Mouse (Mus musculus): ENCODE results near the gene Tcp1. TPM values are rescaled to one million over a fixed set of nuclear protein-coding genes. Genes with fewer than 3 reads are reported as not detected.

Tcp1 gene
- total RNA-seq, 4 experiments from 2014 or later: 172 to 195 (median 176) TPM

- no peak for DNase-seq (ENCODE audit: low spot score in 2 of 2)
Observed at GRCm38 (mm10) chr17:12967173-12967572, 51.7 kb downstream of the Tcp1 start.

- no peak for DNase-seq (ENCODE audit: low spot score in 2 of 2)
Observed at GRCm38 (mm10) chr17:12973851-12974250, 58.4 kb downstream of the Tcp1 start.

Other genes starting within 250 kb of the Tcp1 start
- gene Slc22a1, start 239.9 kb upstream of the Tcp1 start, total RNA-seq (2022): under 1 TPM in 1 of 4 experiments, not detected in 3; 0.16 TPM
- 10 to 100 TPM; 41.4 to 54.3 (median 46.9) TPM for gene Igf2r, start 146.0 kb upstream of the Tcp1 start, total RNA-seq (2022)
- under 1 TPM; 0.22 to 0.35 (median 0.28) TPM for gene Mas1, start 47.6 kb upstream of the Tcp1 start, total RNA-seq (2022)
- gene Mrgprh, start 39.7 kb upstream of the Tcp1 start, total RNA-seq (2022): 1 to 10 TPM; 3.9 to 5.2 (median 4.9) TPM
- under 1 TPM in 1 of 4 experiments, not detected in 3; 0.92 TPM for gene Pnldc1, start 5.5 kb upstream of the Tcp1 start, total RNA-seq (2022)
- 100 to 1,000 TPM; 109 to 116 (median 111) TPM for gene Mrpl18, start 644 bp downstream of the Tcp1 start, total RNA-seq (2022)
- not detected for gene Acat3, start 24.9 kb downstream of the Tcp1 start, total RNA-seq (2022)
- 1 to 10 TPM; 3.9 to 4.8 (median 4.3) TPM for gene Acat2, start 45.0 kb downstream of the Tcp1 start, total RNA-seq (2022)
- gene Wtap, start 78.5 kb downstream of the Tcp1 start, total RNA-seq (2022): 10 to 100 TPM; 22.5 to 28.0 (median 26.2) TPM
- 100 to 1,000 TPM; 386 to 415 (median 402) TPM for gene Sod2, start 91.1 kb downstream of the Tcp1 start, total RNA-seq (2022)
- not detected for gene Gpr31b, start 136.6 kb downstream of the Tcp1 start, total RNA-seq (2022)
- under 1 TPM in 3 of 4 experiments, not detected in 1; 0.16 to 0.43 (median 0.27) TPM for gene Tcp10b, start 145.4 kb downstream of the Tcp1 start, total RNA-seq (2022)
- not detected for gene Unc93a, start 216.1 kb downstream of the Tcp1 start, total RNA-seq (2022)

Measured in gastrocnemius, adult 8-10 months (tissue).